Mouse (Mus musculus): ENCODE results near the gene Smc4. TPM values are rescaled to one million over a fixed set of nuclear protein-coding genes. Genes with fewer than 3 reads are reported as not detected.

The Smc4 gene
- 2.2 and 2.9 TPM in 2 replicates for polyA plus RNA-seq (2012; rRNA removed)

GRCm38 (mm10) chr3:69004437-69005337, at the start of gene Smc4, which contains the start of gene Ift80:
TSS of gene Smc4 (plus strand) at chr3:69004738.
TSS of gene Ift80 (minus strand) at chr3:69004570.
- DNase-seq (ENCODE audit: low read depth) = peak; percentile 67

- no peak for DNase-seq (ENCODE audit: low read depth)
These were observed 48.1 kb upstream of the Smc4 start for GRCm38 (mm10) chr3:68956454-68956853.

GRCm38 (mm10) chr3:68957413-68957812, 47.1 kb upstream of the Smc4 start:
- no peak for DNase-seq (ENCODE audit: low read depth)

- DNase-seq (ENCODE audit: low read depth) = no peak
These were observed 39.9 kb upstream of the Smc4 start for GRCm38 (mm10) chr3:68964682-68965081.

- DNase-seq (ENCODE audit: low read depth) = no peak
These were observed 37.8 kb upstream of the Smc4 start for GRCm38 (mm10) chr3:68966527-68967285.

- no peak for DNase-seq (ENCODE audit: low read depth)
These were observed 37.1 kb upstream of the Smc4 start for GRCm38 (mm10) chr3:68967404-68967803.

GRCm38 (mm10) chr3:68969091-68969590, 35.4 kb upstream of the Smc4 start:
- no peak for DNase-seq (ENCODE audit: low read depth)

GRCm38 (mm10) chr3:68973574-68973973, 31.0 kb upstream of the Smc4 start:
- no peak for DNase-seq (ENCODE audit: low read depth)

- no peak for DNase-seq (ENCODE audit: low read depth)
These were observed 29.7 kb upstream of the Smc4 start for GRCm38 (mm10) chr3:68974639-68975532.

- DNase-seq (ENCODE audit: low read depth) = no peak
These were observed 28.7 kb upstream of the Smc4 start for GRCm38 (mm10) chr3:68975533-68976490.

- DNase-seq (ENCODE audit: low read depth) = no peak
These were observed 26.8 kb upstream of the Smc4 start for GRCm38 (mm10) chr3:68977696-68978095.

GRCm38 (mm10) chr3:68979187-68979586, 25.4 kb upstream of the Smc4 start:
- peak; percentile 30 for DNase-seq (ENCODE audit: low read depth)

- DNase-seq (ENCODE audit: low read depth) = peak; percentile 93
These were observed 23.6 kb upstream of the Smc4 start for GRCm38 (mm10) chr3:68980898-68981297.

- DNase-seq (ENCODE audit: low read depth) = peak; percentile 94
These were observed 18.0 kb upstream of the Smc4 start for GRCm38 (mm10) chr3:68986550-68986949.

GRCm38 (mm10) chr3:69002781-69003180, 1.8 kb upstream of the Smc4 start:
- DNase-seq (ENCODE audit: low read depth) = no peak

GRCm38 (mm10) chr3:69004055-69004436, 492 bp upstream of the Smc4 start:
- no peak for DNase-seq (ENCODE audit: low read depth)

- no peak for DNase-seq (ENCODE audit: low read depth)
These were observed 1.1 kb downstream of the Smc4 start for GRCm38 (mm10) chr3:69005338-69006245.

- no peak for DNase-seq (ENCODE audit: low read depth)
These were observed 1.8 kb downstream of the Smc4 start for GRCm38 (mm10) chr3:69006246-69006760.

GRCm38 (mm10) chr3:69008873-69009272, 4.3 kb downstream of the Smc4 start:
- DNase-seq (ENCODE audit: low read depth) = no peak
